Comparison of ENCODE assay signal across 18 mouse cellular contexts in genomic region chr8:89680937-89681336, GRCm38 (mm10).
"Had no signal": no experiment of that assay in that cellular context is flagged by ENCODE, and none has a peak within 500 bp of the region (broad histone marks: within the 10 kb centered on the region; RNA-seq: fewer than 3 reads in every experiment).

No protein-coding gene starts in this region.

- H3K27ac ChIP-seq: liver, embryonic 15.5 days; midbrain, embryonic 10.5 days; midbrain, embryonic 12.5 days; neural tube, embryonic 13.5 days; neural tube, embryonic 15.5 days; stomach, embryonic 15.5 days; stomach, postnatal 0 days had no signal

- H3K9me3 ChIP-seq: liver, embryonic 15.5 days; midbrain, embryonic 10.5 days; midbrain, embryonic 12.5 days; neural tube, embryonic 13.5 days; neural tube, embryonic 15.5 days; stomach, embryonic 15.5 days had no signal

- H3K9ac ChIP-seq: liver, embryonic 15.5 days; lung, embryonic 14.5 days; midbrain, embryonic 12.5 days; neural tube, embryonic 13.5 days; neural tube, embryonic 15.5 days; stomach, embryonic 15.5 days had no signal

- DNase-seq: lung, adult 18-20 months; lung, embryonic 14.5 days; lung, postnatal 10 days; lung, postnatal 4 days; midbrain, embryonic 14.5 days; right cerebral cortex, postnatal 14 days; thymus, adult 2 months; thymus, postnatal 25 days; thymus, postnatal 4 days had no signal

- H3K4me2 ChIP-seq: liver, embryonic 15.5 days; lung, embryonic 14.5 days; midbrain, embryonic 12.5 days; neural tube, embryonic 13.5 days; neural tube, embryonic 15.5 days; stomach, embryonic 15.5 days had no signal

- H3K27me3 ChIP-seq: liver, embryonic 15.5 days; neural tube, embryonic 15.5 days; stomach, embryonic 15.5 days had no signal

- H3K36me3 ChIP-seq: liver, embryonic 15.5 days; midbrain, embryonic 10.5 days; midbrain, embryonic 12.5 days; neural tube, embryonic 13.5 days; neural tube, embryonic 15.5 days; stomach, embryonic 15.5 days had no signal

- ATAC-seq: midbrain, embryonic 16.5 days had no signal

- H3K4me1 ChIP-seq: liver, embryonic 15.5 days; neural tube, embryonic 13.5 days; neural tube, embryonic 15.5 days; stomach, embryonic 15.5 days had no signal

- H3K4me3 ChIP-seq: liver, embryonic 15.5 days; midbrain, embryonic 10.5 days; midbrain, embryonic 12.5 days; myocyte; neural tube, embryonic 13.5 days; neural tube, embryonic 15.5 days; stomach, embryonic 15.5 days had no signal
